Mouse (Mus musculus): ENCODE measurements around the gene Cd44.

- no peak for TF ChIP-seq CTCF (IDR thresholded peaks at IDR 0.05; ENCODE audit: control insufficient read depth, insufficient read depth, insufficient replicate concordance, low read depth, low read length)
- no peak for TF ChIP-seq POLR2A (IDR thresholded peaks at IDR 0.05; ENCODE audit: control insufficient read depth, low read depth, low read length)
Measured at GRCm38 (mm10) chr2:102805761-102806496, 95.5 kb downstream of the Cd44 start.
